Mouse (Mus musculus) midbrain, postnatal 0 days (tissue): Measurements from ENCODE around the gene Tdrd3. TPM values are rescaled to one million over a fixed set of nuclear protein-coding genes. Genes with fewer than 3 reads are reported as not detected.

Experiments
- ATAC-seq: fragments of 200-750 bp; cut with Nextera tagmentation; 2 replicates; pipeline ENCODE4 v1.8.0; 2017; ENCODE audit warnings: moderate number of reproducible peaks, mild to moderate bottlenecking, moderate TSS enrichment, moderate library complexity; ENCODE audit not compliant: low FRiP score
- DNase-seq: peaks from one replicate; pipeline ENCODE4 v3.0.0-alpha.2; 2015; ENCODE audit warnings: low spot score
- H3K27ac ChIP-seq: fragments of 300-500 bp; sonication (generic); 2 replicates; pipeline ENCODE4 v1.5.1; 2014; ENCODE audit warnings: low read depth, mild to moderate bottlenecking, low read length, mixed read lengths
- H3K27me3 ChIP-seq: fragments of 300-500 bp; sonication (generic); 2 replicates; pipeline ENCODE4 v1.6.1; 2014; ENCODE audit warnings: low read length, control low read depth, mixed read lengths; ENCODE audit not compliant: insufficient read depth
- H3K36me3 ChIP-seq: fragments of 300-500 bp; sonication (generic); 2 replicates; pipeline ENCODE4 v1.6.1; 2014; ENCODE audit warnings: low read length, control low read depth, mixed read lengths; ENCODE audit not compliant: insufficient read depth
- H3K4me1 ChIP-seq: fragments of 300-500 bp; sonication (generic); 2 replicates; pipeline ENCODE4 v1.6.1; 2014; ENCODE audit warnings: mild to moderate bottlenecking, control low read depth, antibody characterized with exemption, low read length, mixed read lengths; ENCODE audit not compliant: insufficient read depth
- H3K4me2 ChIP-seq: fragments of 300-500 bp; sonication (generic); 2 replicates; pipeline ENCODE4 v1.6.1; 2014; ENCODE audit warnings: low read depth, mild to moderate bottlenecking, low read length, mixed read lengths; ENCODE audit not compliant: poor library complexity, severe bottlenecking
- H3K4me3 ChIP-seq: fragments of 300-500 bp; sonication (generic); 2 replicates; pipeline ENCODE4 v1.5.1; 2014; ENCODE audit warnings: low read depth, mild to moderate bottlenecking, low read length, moderate library complexity
- H3K9ac ChIP-seq: fragments of 300-500 bp; sonication (generic); replicated peaks from 2 replicates; pipeline ENCODE4 v1.6.1; 2014; ENCODE audit warnings: mild to moderate bottlenecking, low read length, moderate library complexity, mixed read lengths; ENCODE audit not compliant: poor library complexity, severe bottlenecking
- H3K9me3 ChIP-seq: fragments of 300-500 bp; sonication (generic); 2 replicates; pipeline ENCODE4 v1.6.1; 2016; ENCODE audit warnings: low read length, control low read depth
- CTCF ChIP-seq: IDR thresholded peaks from 2 replicates; pipeline ENCODE4 v1.5.1; 2016; ENCODE audit warnings: antibody characterized with exemption, mild to moderate bottlenecking
- WGBS: fragments of 180-500 bp; shearing (Covaris S2); extraction: QIAGEN DNeasy Blood & Tissue Kit; methylation state at CpG from one replicate; pipeline ENCODE4 v1.1.7; 2014; 5-methylcytosine and 5-hydroxymethylcytosine counted together
- polyA plus RNA-seq: library from polyadenylated mRNA; unstranded; fragments of >200 nt; fragmentation: Nextera tagmentation; extraction: Ambion mirVana; gene quantifications from 2 replicates; pipeline ENCODE4 v1.2.1, GENCODE M21; 2015
- total RNA-seq: library from RNA; depleted of rRNA; stranded (reverse); fragments of >200 nt; gene quantifications from 2 replicates; pipeline ENCODE4 v1.2.3, GENCODE M21; 2014

Tdrd3 gene
- total and polyA plus RNA-seq, 2 experiments from 2014 or later = 25.7 to 31.1 TPM

DNA sequence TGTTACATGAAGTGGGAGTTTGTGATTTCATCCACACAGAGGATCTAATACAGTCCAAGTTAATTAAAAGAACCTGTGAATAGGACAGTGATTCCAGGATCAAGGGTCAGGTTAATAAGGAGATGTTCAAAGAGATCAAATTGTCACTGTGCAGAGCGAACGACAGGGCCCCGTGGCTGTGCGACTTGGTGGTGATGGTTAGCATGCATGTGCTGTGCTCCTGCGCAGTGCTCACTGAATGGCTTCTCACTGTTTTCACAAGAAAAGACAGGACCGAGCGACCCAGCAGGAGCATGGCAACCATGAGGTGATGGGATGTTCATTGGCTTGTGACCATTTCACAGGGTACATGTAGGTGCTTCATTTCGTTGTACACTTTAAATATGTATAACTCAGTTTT is 115.4 kb downstream of the Tdrd3 start:
- TF ChIP-seq CTCF = no peak
- H3K36me3 ChIP-seq = no peaks in the 10 kb centered on the region
- H3K9ac ChIP-seq = no peak overlapping the region
- H3K27me3 ChIP-seq = no peaks in the 10 kb centered on the region
- no peak overlapping the region for H3K27ac ChIP-seq
- no peaks in the 10 kb centered on the region for H3K9me3 ChIP-seq
- DNase-seq = no peak
- WGBS = 82% methylated on average over 8 of the region's 8 CpGs
- H3K4me1 ChIP-seq = no peaks in the 10 kb centered on the region
- no peak overlapping the region for H3K4me2 ChIP-seq
- no peak overlapping the region for H3K4me3 ChIP-seq
- ATAC-seq = no peak

DNA sequence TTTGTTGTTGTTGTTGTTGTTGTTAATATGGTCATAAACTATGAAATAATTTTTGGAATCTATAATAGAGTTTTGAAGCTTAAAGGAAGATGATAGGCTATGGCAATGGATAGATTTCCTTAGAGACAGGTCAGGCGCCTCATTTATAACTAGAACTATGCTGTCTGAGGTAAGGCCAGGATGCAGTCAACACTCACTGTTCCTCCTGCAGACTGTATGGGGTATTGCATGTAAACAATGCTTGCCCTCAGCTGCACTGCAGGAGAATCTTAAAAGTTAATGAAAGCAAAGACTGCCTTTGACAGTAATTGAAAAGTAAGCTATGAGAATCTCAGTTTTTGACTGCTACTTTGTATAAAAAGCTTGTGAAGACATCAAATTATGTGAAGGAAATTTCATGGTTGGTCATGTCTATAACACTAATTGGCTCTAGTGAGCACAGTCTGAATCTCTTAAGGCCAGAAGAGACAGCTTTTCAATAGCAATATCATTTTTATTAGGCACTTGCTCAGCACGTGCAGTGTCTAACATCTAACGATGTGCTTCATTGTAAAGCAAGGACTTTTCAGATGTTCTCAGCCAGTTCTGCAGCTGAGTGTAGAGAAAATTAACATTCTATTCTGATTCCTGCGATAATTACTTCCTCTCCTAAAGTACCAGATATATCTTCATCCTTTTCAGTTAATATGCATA is 120.8 kb downstream of the Tdrd3 start:
- 0 out of 2 replicates have a peak, but pooled peaks have one; percentile 60 for ATAC-seq
- Histone ChIP-seq H3K36me3 (no peaks in the 10 kb centered on the region), H3K9me3 (no peaks in the 10 kb centered on the region), H3K4me2 (no peak overlapping the region), H3K27me3 (no peaks in the 10 kb centered on the region), H3K27ac (no peak overlapping the region), H3K4me1 (no peaks in the 10 kb centered on the region), H3K9ac (no peak overlapping the region), H3K4me3 (no peak overlapping the region)
- peak; percentile 30 for TF ChIP-seq CTCF
- 63% methylated on average over 4 of the region's 4 CpGs for WGBS
- no peak for DNase-seq

DNA sequence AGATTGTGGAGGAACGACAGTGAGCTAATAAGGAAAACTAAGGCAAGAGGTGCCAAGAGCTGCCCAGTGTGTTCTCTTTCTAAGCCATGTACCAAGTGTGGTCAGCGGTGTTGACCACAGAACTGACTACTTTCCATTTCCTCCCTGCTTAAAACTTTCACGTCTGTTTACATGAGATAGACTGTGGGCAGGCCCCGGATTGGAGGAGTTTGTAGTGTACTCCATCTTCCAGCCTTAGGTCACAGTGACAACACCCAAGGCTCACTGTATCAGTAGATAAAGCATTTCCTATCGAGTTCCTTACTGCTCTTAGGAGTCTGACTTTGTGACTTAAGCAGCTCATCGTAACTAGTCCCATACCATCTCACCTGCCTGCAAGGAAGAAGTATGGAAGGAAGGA is 133.5 kb downstream of the Tdrd3 start:
- H3K9me3 ChIP-seq = no peaks in the 10 kb centered on the region
- H3K4me1 ChIP-seq = no peaks in the 10 kb centered on the region
- DNase-seq = no peak
- no peak overlapping the region for H3K27ac ChIP-seq
- H3K36me3 ChIP-seq = 0 out of 2 replicates have a peak, but pooled peaks cover 6% of the 10 kb centered on the region
- no peak overlapping the region for H3K4me2 ChIP-seq
- TF ChIP-seq CTCF = no peak
- H3K27me3 ChIP-seq = no peaks in the 10 kb centered on the region
- H3K9ac ChIP-seq = no peak overlapping the region
- no peak overlapping the region for H3K4me3 ChIP-seq
- ATAC-seq = no peak
- WGBS = 92% methylated on average over 6 of the region's 6 CpGs

DNA sequence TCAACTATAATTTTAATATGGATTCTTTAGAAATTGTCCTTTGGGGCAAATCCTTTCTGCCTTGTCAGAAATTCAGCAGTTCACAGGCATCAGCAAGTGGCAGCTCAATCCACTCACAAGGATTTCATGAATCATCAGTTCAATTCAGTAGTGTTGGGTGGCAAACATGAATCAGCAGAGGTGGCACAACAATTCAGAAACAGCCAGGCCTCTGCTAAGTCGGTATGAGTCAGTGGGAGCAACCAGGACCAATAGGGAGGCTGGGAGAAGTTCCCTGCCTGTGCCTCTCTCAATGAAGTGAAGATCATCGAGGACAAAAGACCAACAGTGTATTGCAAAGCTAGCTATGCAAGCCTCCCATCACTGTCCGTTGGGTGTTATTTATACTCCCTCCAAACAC is 135.8 kb downstream of the Tdrd3 start:
- H3K4me2 ChIP-seq = no peak overlapping the region
- ATAC-seq (no peak), DNase-seq (no peak)
- 71% methylated on average over 3 of the region's 3 CpGs for WGBS
- TF ChIP-seq CTCF = no peak
- H3K27me3 ChIP-seq = no peaks in the 10 kb centered on the region
- H3K36me3 ChIP-seq = no peaks in the 10 kb centered on the region
- H3K9ac ChIP-seq = no peak overlapping the region
- H3K9me3 ChIP-seq = no peaks in the 10 kb centered on the region
- no peak overlapping the region for H3K27ac ChIP-seq
- H3K4me3 ChIP-seq = no peak overlapping the region
- H3K4me1 ChIP-seq = no peaks in the 10 kb centered on the region

DNA sequence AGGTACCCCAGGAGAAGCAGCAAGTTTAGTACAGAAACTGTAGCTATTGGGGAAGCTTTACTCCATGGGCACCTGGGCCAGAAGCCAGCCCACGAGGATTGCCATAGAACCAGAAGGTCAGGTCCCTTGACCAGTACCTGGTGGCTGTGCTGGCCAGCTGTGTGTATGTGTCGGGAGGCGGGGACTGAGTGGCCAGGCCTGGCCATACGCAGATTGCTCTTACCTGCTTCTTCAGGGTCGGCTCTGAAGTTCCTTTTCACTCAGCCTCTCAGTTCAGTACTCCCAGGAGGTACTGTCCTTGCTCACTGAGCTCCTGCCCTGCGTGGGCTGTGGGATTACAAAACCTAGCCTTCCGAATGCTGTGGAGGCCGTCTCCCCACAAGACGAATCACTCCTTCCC is 147.4 kb downstream of the Tdrd3 start:
- Histone ChIP-seq H3K36me3 (no peaks in the 10 kb centered on the region), H3K4me1 (no peaks in the 10 kb centered on the region), H3K9me3 (no peaks in the 10 kb centered on the region), H3K4me3 (no peak overlapping the region), H3K27ac (no peak overlapping the region), H3K27me3 (no peaks in the 10 kb centered on the region), H3K4me2 (no peak overlapping the region), H3K9ac (no peak overlapping the region)
- DNase-seq (no peak), ATAC-seq (no peak)
- no peak for TF ChIP-seq CTCF
- WGBS = 88% methylated on average over 9 of the region's 9 CpGs

DNA sequence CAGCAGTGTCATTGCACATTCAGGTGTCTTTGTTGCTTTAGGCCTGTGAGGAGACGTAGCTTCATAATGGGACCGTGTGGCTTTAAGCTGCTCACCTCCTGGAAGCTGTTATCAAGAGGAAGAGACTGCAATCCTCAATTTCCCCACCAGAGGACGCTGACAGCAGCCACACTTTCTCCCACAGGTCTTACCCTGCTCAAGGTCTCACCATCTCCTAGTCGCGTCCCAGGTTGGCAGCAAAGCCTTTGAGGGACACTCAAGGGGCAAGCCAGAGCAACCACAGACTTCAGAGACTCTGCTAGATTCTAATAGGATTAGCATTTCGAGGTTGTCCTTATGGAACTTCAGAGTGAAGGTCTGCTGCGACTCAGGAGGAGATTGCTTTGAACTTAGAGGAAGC is 149.8 kb downstream of the Tdrd3 start:
- TF ChIP-seq CTCF = peak; percentile 72
- H3K27ac ChIP-seq = no peak overlapping the region
- ATAC-seq = no peak
- peak; percentile 57 for DNase-seq
- H3K4me3 ChIP-seq = no peak overlapping the region
- 13% methylated on average over 7 of the region's 7 CpGs for WGBS
- H3K9ac ChIP-seq = no peak overlapping the region
- H3K4me2 ChIP-seq = no peak overlapping the region
- no peaks in the 10 kb centered on the region for H3K9me3 ChIP-seq
- no peaks in the 10 kb centered on the region for H3K27me3 ChIP-seq
- H3K36me3 ChIP-seq = no peaks in the 10 kb centered on the region
- H3K4me1 ChIP-seq = no peaks in the 10 kb centered on the region
